Mouse (Mus musculus) thymus, adult 2 months (tissue): ENCODE results near the gene Mtf1.

ENCODE experiments used
- CTCF ChIP-seq: fragments of 200-500 bp; IDR thresholded peaks from 2 replicates; pipeline ENCODE4 v1.5.1; 2012; ENCODE audit warnings: mild to moderate bottlenecking, control low read depth, low read length, moderate library complexity, borderline replicate concordance; ENCODE audit not compliant: control insufficient read depth, poor library complexity, insufficient read depth; ENCODE audit errors: extremely low read depth
- POLR2A ChIP-seq: fragments of 200-500 bp; IDR thresholded peaks from 2 replicates; pipeline ENCODE4 v1.6.1; 2012; ENCODE audit warnings: mild to moderate bottlenecking, low read length, control low read depth, moderate library complexity; ENCODE audit not compliant: control insufficient read depth, poor library complexity, insufficient read depth; ENCODE audit errors: extremely low read depth

DNA sequence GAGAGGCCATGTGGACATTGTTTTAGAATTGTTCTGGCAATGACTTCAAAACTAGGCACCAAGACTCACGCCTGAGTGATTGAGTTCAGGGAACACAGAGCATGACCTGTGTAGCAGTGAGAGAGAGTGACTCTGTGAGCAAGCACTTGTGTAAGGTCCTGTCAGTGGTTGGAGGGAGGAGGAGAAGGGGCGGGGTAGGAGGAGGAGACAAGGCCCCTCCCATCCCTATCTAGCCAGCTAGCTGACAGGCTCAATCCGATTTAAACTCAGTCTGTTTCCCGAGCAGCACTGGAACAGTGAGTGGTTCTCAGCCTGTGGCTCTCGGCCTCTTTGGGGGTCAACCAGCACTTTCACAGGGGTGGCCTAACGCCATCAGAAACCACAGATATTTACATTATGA lies 15.9 kb downstream of the Mtf1 start:
- TF ChIP-seq POLR2A (no peak), CTCF (no peak)
